ENCODE assay signal across 9 mouse cellular contexts in genomic region chr3:90639511-90640154, GRCm38 (mm10). TPM values are rescaled to one million over a fixed set of nuclear protein-coding genes. Genes with fewer than 3 reads are reported as not detected.
DNase-seq lines count a peak whose midpoint lies in the region; ATAC-seq and TF ChIP-seq lines count a peak whose summit lies in the region.
"Had no signal": no experiment of that assay in that cellular context is flagged by ENCODE, and none has a peak within 500 bp of the region (broad histone marks: within the 10 kb centered on the region; RNA-seq: fewer than 3 reads in every experiment).

No protein-coding gene starts in this region.

- H3K4me1 ChIP-seq in limb, embryonic 11.5 days (ENCODE audit: control insufficient read depth, insufficient read depth, low read length), result no peaks in the 10 kb centered on the region
- no peaks in the 10 kb centered on the region for H3K4me1 ChIP-seq in limb, embryonic 10.5 days
- no peaks in the 10 kb centered on the region for H3K4me1 ChIP-seq in cortical plate, adult 2 months (ENCODE audit: control insufficient read depth, insufficient read depth, low read length)
- no peaks in the 10 kb centered on the region for H3K4me1 ChIP-seq in midbrain, postnatal 0 days (ENCODE audit: insufficient read depth, low read length)

- no peak overlapping the region for H3K27ac ChIP-seq in limb, embryonic 11.5 days (replicated peaks; ENCODE audit: low read depth, low read length)
- no peak overlapping the region for H3K27ac ChIP-seq in limb, embryonic 10.5 days
- no peak overlapping the region for H3K27ac ChIP-seq in cortical plate, adult 2 months (ENCODE audit: insufficient read depth, low read length)
- H3K27ac ChIP-seq in midbrain, postnatal 0 days (ENCODE audit: low read depth, low read length), result no peak overlapping the region

- peak; percentile 50 for TF ChIP-seq CTCF in cortical plate, adult 2 months (IDR thresholded peaks at IDR 0.05; ENCODE audit: extremely low read depth, insufficient read depth, low read length)
- TF ChIP-seq CTCF in midbrain, postnatal 0 days (IDR thresholded peaks at IDR 0.05), result peak; percentile 57

- H3K9ac ChIP-seq in limb, embryonic 11.5 days (ENCODE audit: low read length), result no peak overlapping the region
- no peak overlapping the region for H3K9ac ChIP-seq in midbrain, postnatal 0 days (replicated peaks; ENCODE audit: low read length, poor library complexity, severe bottlenecking)

- no peak overlapping the region for H3K4me2 ChIP-seq in limb, embryonic 11.5 days (ENCODE audit: low read depth, severe bottlenecking)
- H3K4me2 ChIP-seq in midbrain, postnatal 0 days (ENCODE audit: low read depth, low read length, poor library complexity, severe bottlenecking), result no peak overlapping the region

- no peaks in the 10 kb centered on the region for H3K36me3 ChIP-seq in limb, embryonic 11.5 days (ENCODE audit: control insufficient read depth, insufficient read depth, low read length)
- no peaks in the 10 kb centered on the region for H3K36me3 ChIP-seq in limb, embryonic 10.5 days
- H3K36me3 ChIP-seq in midbrain, postnatal 0 days (ENCODE audit: insufficient read depth, low read length), result no peaks in the 10 kb centered on the region

- TF ChIP-seq POLR2A in cortical plate, adult 2 months (IDR thresholded peaks at IDR 0.05; ENCODE audit: extremely low read depth, insufficient read depth, low read length), result no peak

- intact Hi-C loops in left cerebral cortex, postnatal 14 days (cut with DNase I), result no loop called here

- no peak overlapping the region for H3K4me3 ChIP-seq in limb, embryonic 11.5 days (ENCODE audit: low read depth, low read length)
- H3K4me3 ChIP-seq in limb, embryonic 10.5 days, result no peak overlapping the region
- no peak overlapping the region for H3K4me3 ChIP-seq in cortical plate, adult 2 months (ENCODE audit: insufficient read depth, low read length)
- H3K4me3 ChIP-seq in midbrain, postnatal 0 days (ENCODE audit: low read depth, low read length), result no peak overlapping the region

- ATAC-seq in cerebellum, adult (ENCODE audit: insufficient number of reproducible peaks, low FRiP score, low TSS enrichment), result no peak
- no peak for ATAC-seq in limb, embryonic 11.5 days (ENCODE audit: insufficient number of reproducible peaks, low FRiP score, low TSS enrichment, low read depth)
- no peak for ATAC-seq in midbrain, postnatal 0 days (ENCODE audit: low FRiP score)

- no peaks in the 10 kb centered on the region for H3K27me3 ChIP-seq in limb, embryonic 11.5 days (ENCODE audit: control insufficient read depth, insufficient read depth, low read length)
- H3K27me3 ChIP-seq in limb, embryonic 10.5 days (ENCODE audit: low read depth, poor library complexity, severe bottlenecking), result no peaks in the 10 kb centered on the region
- no peaks in the 10 kb centered on the region for H3K27me3 ChIP-seq in midbrain, postnatal 0 days (ENCODE audit: insufficient read depth, low read length)

- peak; percentile 8 to 10 for DNase-seq in cerebellum, adult 18-20 months
- peak; percentile 61 for DNase-seq in limb, embryonic 11.5 days (ENCODE audit: low spot score)
- DNase-seq in limb, embryonic 10.5 days (ENCODE audit: low spot score), result no peak
- no peak for DNase-seq in midbrain, postnatal 0 days (ENCODE audit: low spot score)
- DNase-seq in left cerebral cortex, postnatal 14 days (ENCODE audit: low spot score in 2 of 2), result no peak
- no peak for DNase-seq in right cerebral cortex, postnatal 4 days

- WGBS in limb, embryonic 11.5 days, result 48% methylated on average over 7 of the region's 7 CpGs
- whole genome bisulfite sequencing in limb, embryonic 10.5 days, result 51% methylated on average over 7 of the region's 7 CpGs
- 56% methylated on average over 7 of the region's 7 CpGs for WGBS in midbrain, postnatal 0 days

- H3K9me3 ChIP-seq in limb, embryonic 11.5 days (ENCODE audit: control insufficient read depth, low read length), result no peaks in the 10 kb centered on the region
- H3K9me3 ChIP-seq in limb, embryonic 10.5 days (replicated peaks), result no peaks in the 10 kb centered on the region
- H3K9me3 ChIP-seq in midbrain, postnatal 0 days (ENCODE audit: low read length), result no peaks in the 10 kb centered on the region

RNA-seq across cellular contexts. Expression of gene S100a7a, which starts 14.2 kb away (rescaled TPM):
- not detected in 2 replicates for polyA plus RNA-seq in limb, embryonic 11.5 days (2014; fragmentation: Nextera tagmentation; extraction: Ambion mirVana)
- not detected in 2 replicates for polyA plus RNA-seq in limb, embryonic 10.5 days (2016; fragmentation: Nextera tagmentation; extraction: Ambion mirVana)
- polyA plus RNA-seq in cortical plate, adult 2 months (2012; rRNA removed), result 1.0 and 1.1 TPM in 2 replicates
- total RNA-seq in midbrain, postnatal 0 days (2014; rRNA removed), result not detected in 2 replicates
- not detected in 2 replicates for polyA plus RNA-seq in midbrain, postnatal 0 days (2015; fragmentation: Nextera tagmentation; extraction: Ambion mirVana)
- total RNA-seq in left cerebral cortex, postnatal 14 days (2021), result 1 to 10 TPM; 1.0 to 1.5 TPM

RNA-seq across cellular contexts. Expression of gene S100a6, which starts 27.0 kb away (rescaled TPM):
- 14.5 and 17.5 TPM in 2 replicates for polyA plus RNA-seq in limb, embryonic 11.5 days (2014; fragmentation: Nextera tagmentation; extraction: Ambion mirVana)
- polyA plus RNA-seq in limb, embryonic 10.5 days (2016; fragmentation: Nextera tagmentation; extraction: Ambion mirVana), result 11.4 and 11.6 TPM in 2 replicates
- polyA plus RNA-seq in cortical plate, adult 2 months (2012; rRNA removed), result 51.5 and 66.4 TPM in 2 replicates
- 13.8 and 14.3 TPM in 2 replicates for total RNA-seq in midbrain, postnatal 0 days (2014; rRNA removed)
- 42.3 and 50.9 TPM in 2 replicates for polyA plus RNA-seq in midbrain, postnatal 0 days (2015; fragmentation: Nextera tagmentation; extraction: Ambion mirVana)
- total RNA-seq in left cerebral cortex, postnatal 14 days (2021), result 10 to 100 TPM; 30.8 to 35.1 TPM

RNA-seq across cellular contexts. Expression of gene S100a8, which starts 29.1 kb away (rescaled TPM):
- 3.7 TPM in 2 replicates for polyA plus RNA-seq in limb, embryonic 11.5 days (2014; fragmentation: Nextera tagmentation; extraction: Ambion mirVana)
- polyA plus RNA-seq in limb, embryonic 10.5 days (2016; fragmentation: Nextera tagmentation; extraction: Ambion mirVana), result 1.2 TPM in 1 of 2 replicates, not detected in the other
- 0.95 and 1.8 TPM in 2 replicates for polyA plus RNA-seq in cortical plate, adult 2 months (2012; rRNA removed)
- total RNA-seq in midbrain, postnatal 0 days (2014; rRNA removed), result 0.93 and 1.8 TPM in 2 replicates
- 2.2 and 4.2 TPM in 2 replicates for polyA plus RNA-seq in midbrain, postnatal 0 days (2015; fragmentation: Nextera tagmentation; extraction: Ambion mirVana)
- total RNA-seq in left cerebral cortex, postnatal 14 days (2021), result not detected

RNA-seq across cellular contexts. Expression of gene S100a5, which starts 31.3 kb away (rescaled TPM):
- polyA plus RNA-seq in limb, embryonic 11.5 days (2014; fragmentation: Nextera tagmentation; extraction: Ambion mirVana), result not detected in 2 replicates
- polyA plus RNA-seq in limb, embryonic 10.5 days (2016; fragmentation: Nextera tagmentation; extraction: Ambion mirVana), result not detected in 2 replicates
- not detected in 2 replicates for polyA plus RNA-seq in cortical plate, adult 2 months (2012; rRNA removed)
- total RNA-seq in midbrain, postnatal 0 days (2014; rRNA removed), result not detected in 2 replicates
- 0.43 TPM in 1 of 2 replicates, not detected in the other for polyA plus RNA-seq in midbrain, postnatal 0 days (2015; fragmentation: Nextera tagmentation; extraction: Ambion mirVana)
- total RNA-seq in left cerebral cortex, postnatal 14 days (2021), result not detected
- total RNA-seq: heart, postnatal 10 days had no signal

RNA-seq across cellular contexts. Expression of gene S100a4, which starts 36.1 kb away (rescaled TPM):
- 0.72 and 1.0 TPM in 2 replicates for polyA plus RNA-seq in limb, embryonic 11.5 days (2014; fragmentation: Nextera tagmentation; extraction: Ambion mirVana)
- polyA plus RNA-seq in limb, embryonic 10.5 days (2016; fragmentation: Nextera tagmentation; extraction: Ambion mirVana), result 0.34 and 0.64 TPM in 2 replicates
- 10.9 and 13.4 TPM in 2 replicates for polyA plus RNA-seq in cortical plate, adult 2 months (2012; rRNA removed)
- not detected in 2 replicates for total RNA-seq in midbrain, postnatal 0 days (2014; rRNA removed)
- 2.4 and 2.5 TPM in 2 replicates for polyA plus RNA-seq in midbrain, postnatal 0 days (2015; fragmentation: Nextera tagmentation; extraction: Ambion mirVana)
- total RNA-seq in left cerebral cortex, postnatal 14 days (2021), result 1 to 10 TPM; 6.8 to 7.0 TPM

Comparison
In these comparisons a context has a peak if more than half of its experiments do, and no peak if none do; other contexts are left out.
1. DNase-seq: peak in cerebellum, adult 18-20 months (2 of 2) and limb, embryonic 11.5 days (single experiment); none in limb, embryonic 10.5 days (single experiment), midbrain, postnatal 0 days (single experiment), left cerebral cortex, postnatal 14 days (0 of 2) and right cerebral cortex, postnatal 4 days (single experiment).